Comparison of ENCODE assay signal across 8 mouse cellular contexts in genomic region chr9:120140652-120141051, GRCm38 (mm10). TPM values are rescaled to one million over a fixed set of nuclear protein-coding genes. Genes with fewer than 3 reads are reported as not detected.
DNase-seq lines count a peak whose midpoint lies in the region; ATAC-seq and TF ChIP-seq lines count a peak whose summit lies in the region.

No protein-coding gene starts in this region.

- H3K79me3 ChIP-seq in C2C12 (ENCODE audit: low read depth), result no peaks in the 10 kb centered on the region

- TF ChIP-seq POLR2A in liver, adult 2 months (IDR thresholded peaks at IDR 0.05; ENCODE audit: extremely low read depth, insufficient read depth, low read length), result no peak

- H3K4me2 ChIP-seq in heart, embryonic 12.5 days, result no peak overlapping the region
- H3K4me2 ChIP-seq in kidney, postnatal 0 days (ENCODE audit: low read length), result no peak overlapping the region
- no peak overlapping the region for H3K4me2 ChIP-seq in stomach, embryonic 15.5 days

- H3K79me2 ChIP-seq in C2C12 (ENCODE audit: control insufficient read depth, insufficient read depth), result no peaks in the 10 kb centered on the region
- H3K79me2 ChIP-seq in liver, adult 2 months (ENCODE audit: control insufficient read depth, insufficient read depth, low read length), result no peaks in the 10 kb centered on the region

- peak; percentile 48; the same call in 1 of the 2 replicates for ATAC-seq in heart, embryonic 12.5 days (ENCODE audit: insufficient number of reproducible peaks, low FRiP score)
- peak; percentile 73 for ATAC-seq in kidney, postnatal 0 days (replicated peaks; ENCODE audit: low FRiP score, low read depth)
- ATAC-seq in stomach, embryonic 15.5 days (ENCODE audit: insufficient read depth, low FRiP score, low read depth), result 0 out of 2 replicates have a peak, but pooled peaks have one; percentile 35

- H3K4me3 ChIP-seq in C2C12 (ENCODE audit: insufficient read depth, poor library complexity, severe bottlenecking), result no peak overlapping the region
- H3K4me3 ChIP-seq in embryonic facial prominence, embryonic 10.5 days, result no peak overlapping the region
- H3K4me3 ChIP-seq in heart, embryonic 12.5 days, result no peak overlapping the region
- H3K4me3 ChIP-seq in kidney, postnatal 0 days (replicated peaks; ENCODE audit: low read depth, low read length), result no peak overlapping the region
- no peak overlapping the region for H3K4me3 ChIP-seq in liver, adult 2 months (ENCODE audit: insufficient read depth, low read depth, low read length)
- no peak overlapping the region for H3K4me3 ChIP-seq in stomach, embryonic 15.5 days (replicated peaks)

- no peaks in the 10 kb centered on the region for H3K36me3 ChIP-seq in C2C12 (ENCODE audit: control insufficient read depth, insufficient read depth)
- H3K36me3 ChIP-seq in embryonic facial prominence, embryonic 10.5 days (replicated peaks), result no peaks in the 10 kb centered on the region
- H3K36me3 ChIP-seq in heart, embryonic 12.5 days, result no peaks in the 10 kb centered on the region
- H3K36me3 ChIP-seq in kidney, postnatal 0 days (ENCODE audit: insufficient read depth, low read length), result no peaks in the 10 kb centered on the region
- H3K36me3 ChIP-seq in liver, adult 2 months (ENCODE audit: control insufficient read depth, insufficient read depth, low read length), result no peaks in the 10 kb centered on the region
- H3K36me3 ChIP-seq in stomach, embryonic 15.5 days, result no peaks in the 10 kb centered on the region

- no peak overlapping the region for H3ac ChIP-seq in C2C12 (ENCODE audit: control insufficient read depth, insufficient read length, low read depth)

- peak overlapping the region; percentile 33; the same call in 1 of the 2 replicates for H3K9ac ChIP-seq in heart, embryonic 12.5 days
- H3K9ac ChIP-seq in kidney, postnatal 0 days (ENCODE audit: low read depth, low read length), result no peak overlapping the region
- H3K9ac ChIP-seq in liver, adult 2 months (ENCODE audit: low read depth, low read length), result no peak overlapping the region
- H3K9ac ChIP-seq in stomach, embryonic 15.5 days, result no peak overlapping the region

- WGBS in embryonic facial prominence, embryonic 10.5 days, result 19% methylated on average over 4 of the region's 4 CpGs
- 11% methylated on average over 4 of the region's 4 CpGs for WGBS in heart, embryonic 12.5 days
- WGBS in kidney, postnatal 0 days, result 10% methylated on average over 4 of the region's 4 CpGs
- 4% methylated on average over 4 of the region's 4 CpGs for WGBS in liver, adult 2 months
- WGBS in stomach, embryonic 15.5 days, result 7% methylated on average over 4 of the region's 4 CpGs

- H3K27me3 ChIP-seq in C2C12 (ENCODE audit: control insufficient read depth, insufficient read depth, insufficient read length), result peaks cover 29% of the 10 kb centered on the region
- H3K27me3 ChIP-seq in embryonic facial prominence, embryonic 10.5 days (replicated peaks; ENCODE audit: low read depth, poor library complexity, severe bottlenecking), result no peaks in the 10 kb centered on the region
- no peaks in the 10 kb centered on the region for H3K27me3 ChIP-seq in heart, embryonic 12.5 days (replicated peaks)
- no peaks in the 10 kb centered on the region for H3K27me3 ChIP-seq in kidney, postnatal 0 days (ENCODE audit: insufficient read depth, low read length)
- H3K27me3 ChIP-seq in liver, adult 2 months (ENCODE audit: control insufficient read depth, insufficient read depth, low read length), result no peaks in the 10 kb centered on the region
- H3K27me3 ChIP-seq in stomach, embryonic 15.5 days (replicated peaks), result no peaks in the 10 kb centered on the region

- H3K4me1 ChIP-seq in embryonic facial prominence, embryonic 10.5 days, result no peaks in the 10 kb centered on the region
- no peaks in the 10 kb centered on the region for H3K4me1 ChIP-seq in heart, embryonic 12.5 days (replicated peaks)
- no peaks in the 10 kb centered on the region for H3K4me1 ChIP-seq in kidney, postnatal 0 days (replicated peaks; ENCODE audit: insufficient read depth, low read length)
- H3K4me1 ChIP-seq in liver, adult 2 months (ENCODE audit: control insufficient read depth, insufficient read depth, low read length), result no peaks in the 10 kb centered on the region
- no peaks in the 10 kb centered on the region for H3K4me1 ChIP-seq in stomach, embryonic 15.5 days

- peak; percentile 73 for TF ChIP-seq CTCF in C2C12 (IDR thresholded peaks at IDR 0.05; ENCODE audit: control insufficient read depth, insufficient read depth, insufficient read length)
- peak; percentile 96 for TF ChIP-seq CTCF in kidney, postnatal 0 days (IDR thresholded peaks at IDR 0.05; ENCODE audit: low read depth)
- peak; percentile 68; the same call in 1 of the 2 replicates for TF ChIP-seq CTCF in liver, adult 2 months (IDR thresholded peaks at IDR 0.05; ENCODE audit: low read depth, low read length)

- H3K27ac ChIP-seq in embryonic facial prominence, embryonic 10.5 days (replicated peaks), result no peak overlapping the region
- H3K27ac ChIP-seq in heart, embryonic 12.5 days (ENCODE audit: poor library complexity, severe bottlenecking), result no peak overlapping the region
- H3K27ac ChIP-seq in kidney, postnatal 0 days, result no peak overlapping the region
- H3K27ac ChIP-seq in liver, adult 2 months (replicated peaks; ENCODE audit: insufficient read depth, low read depth, low read length), result no peak overlapping the region
- no peak overlapping the region for H3K27ac ChIP-seq in stomach, embryonic 15.5 days

- H3K9me3 ChIP-seq in embryonic facial prominence, embryonic 10.5 days, result no peaks in the 10 kb centered on the region
- H3K9me3 ChIP-seq in heart, embryonic 12.5 days (replicated peaks), result no peaks in the 10 kb centered on the region
- no peaks in the 10 kb centered on the region for H3K9me3 ChIP-seq in kidney, postnatal 0 days (replicated peaks; ENCODE audit: low read length)
- H3K9me3 ChIP-seq in stomach, embryonic 15.5 days, result no peaks in the 10 kb centered on the region

- peak; percentile 38 for DNase-seq in adrenal gland, adult 8-10 months
- DNase-seq in embryonic facial prominence, embryonic 10.5 days (ENCODE audit: low spot score), result peak; percentile 80
- peak; percentile 89 for DNase-seq in kidney, postnatal 0 days (ENCODE audit: low spot score)
- peak; percentile 36 for DNase-seq in liver, adult 2 months (ENCODE audit: extremely low read depth, low read depth, low spot score)
- peak; percentile 83 for DNase-seq in naive thymus-derived CD4-positive, alpha-beta T cell, adult 2 months (ENCODE audit: low read depth)

TF ChIP-seq in C2C12, 6 proteins besides CTCF, POLR2A, EP300 and RAD21:
- TF ChIP-seq MAX (IDR thresholded peaks at IDR 0.05), result no peak
- TF ChIP-seq FOSL1 (IDR thresholded peaks at IDR 0.05; ENCODE audit: insufficient read depth, low read length, poor library complexity, severe bottlenecking), result no peak
- TF ChIP-seq MYOG (IDR thresholded peaks at IDR 0.05; ENCODE audit: control insufficient read depth, extremely low read depth, insufficient read length), result no peak
- TF ChIP-seq MYOD1 (IDR thresholded peaks at IDR 0.05; ENCODE audit: control insufficient read depth, insufficient read length, low read depth), result no peak
- no peak for TF ChIP-seq USF1 (IDR thresholded peaks at IDR 0.05; ENCODE audit: low read depth)
- TF ChIP-seq CEBPB (IDR thresholded peaks at IDR 0.05; ENCODE audit: low read depth), result no peak

RNA-seq across cellular contexts. Expression of gene Mobp, which starts 8.9 kb away (rescaled TPM):
- polyA plus RNA-seq in C2C12 (2012; fragmentation: generic; extraction: Trizol), result not detected
- under 1 TPM; 0.23 to 0.59 (median 0.37) TPM for total RNA-seq in adrenal gland, adult 8-10 months (2022)
- 0.53 and 0.93 TPM in 2 replicates for polyA plus RNA-seq in embryonic facial prominence, embryonic 10.5 days (2016; fragmentation: Nextera tagmentation; extraction: Ambion mirVana)
- 0.12 TPM in 1 of 2 replicates, not detected in the other for polyA plus RNA-seq in heart, embryonic 12.5 days (2016; fragmentation: Nextera tagmentation; extraction: Ambion mirVana)
- polyA plus RNA-seq in kidney, postnatal 0 days (2015; fragmentation: Nextera tagmentation; extraction: Ambion mirVana), result 0.04 TPM in 1 of 2 replicates, not detected in the other
- total RNA-seq in liver, adult 2 months (2014; rRNA removed), result 0.13 TPM in 1 of 2 replicates, not detected in the other
- not detected in 2 replicates for polyA plus RNA-seq in liver, adult 2 months (2012; rRNA removed)
- polyA plus RNA-seq in stomach, embryonic 15.5 days (2015; fragmentation: Nextera tagmentation; extraction: Ambion mirVana), result 0.17 and 0.51 TPM in 2 replicates

RNA-seq across cellular contexts. Expression of gene Rpsa, which starts 13.2 kb away (rescaled TPM):
- polyA plus RNA-seq in C2C12 (2012; fragmentation: generic; extraction: Trizol), result 3,947 TPM
- 100 to 1,000 TPM; 670 to 850 (median 733) TPM for total RNA-seq in adrenal gland, adult 8-10 months (2022)
- polyA plus RNA-seq in embryonic facial prominence, embryonic 10.5 days (2016; fragmentation: Nextera tagmentation; extraction: Ambion mirVana), result 1,445 and 1,457 TPM in 2 replicates
- 764 and 771 TPM in 2 replicates for polyA plus RNA-seq in heart, embryonic 12.5 days (2016; fragmentation: Nextera tagmentation; extraction: Ambion mirVana)
- 1,210 and 1,323 TPM in 2 replicates for polyA plus RNA-seq in kidney, postnatal 0 days (2015; fragmentation: Nextera tagmentation; extraction: Ambion mirVana)
- total RNA-seq in liver, adult 2 months (2014; rRNA removed), result 646 and 710 TPM in 2 replicates
- polyA plus RNA-seq in liver, adult 2 months (2012; rRNA removed), result 896 and 1,141 TPM in 2 replicates
- 1,300 and 1,322 TPM in 2 replicates for polyA plus RNA-seq in stomach, embryonic 15.5 days (2015; fragmentation: Nextera tagmentation; extraction: Ambion mirVana)

RNA-seq across cellular contexts. Expression of gene Slc25a38, which starts 30.5 kb away (rescaled TPM):
- polyA plus RNA-seq in C2C12 (2012; fragmentation: generic; extraction: Trizol), result 17.1 TPM
- total RNA-seq in adrenal gland, adult 8-10 months (2022), result 10 to 100 TPM; 30.0 to 35.8 (median 30.9) TPM
- polyA plus RNA-seq in embryonic facial prominence, embryonic 10.5 days (2016; fragmentation: Nextera tagmentation; extraction: Ambion mirVana), result 43.4 and 46.3 TPM in 2 replicates
- 24.9 and 26.2 TPM in 2 replicates for polyA plus RNA-seq in heart, embryonic 12.5 days (2016; fragmentation: Nextera tagmentation; extraction: Ambion mirVana)
- polyA plus RNA-seq in kidney, postnatal 0 days (2015; fragmentation: Nextera tagmentation; extraction: Ambion mirVana), result 21.5 and 21.9 TPM in 2 replicates
- total RNA-seq in liver, adult 2 months (2014; rRNA removed), result 18.7 and 24.6 TPM in 2 replicates
- polyA plus RNA-seq in liver, adult 2 months (2012; rRNA removed), result 39.3 and 44.2 TPM in 2 replicates
- 32.3 and 37.6 TPM in 2 replicates for polyA plus RNA-seq in stomach, embryonic 15.5 days (2015; fragmentation: Nextera tagmentation; extraction: Ambion mirVana)

RNA-seq across cellular contexts. Expression of gene Ccr8, which starts 48.7 kb away (rescaled TPM):
- not detected for polyA plus RNA-seq in C2C12 (2012; fragmentation: generic; extraction: Trizol)
- not detected for total RNA-seq in adrenal gland, adult 8-10 months (2022)
- polyA plus RNA-seq in embryonic facial prominence, embryonic 10.5 days (2016; fragmentation: Nextera tagmentation; extraction: Ambion mirVana), result not detected in 2 replicates
- polyA plus RNA-seq in heart, embryonic 12.5 days (2016; fragmentation: Nextera tagmentation; extraction: Ambion mirVana), result not detected in 2 replicates
- not detected in 2 replicates for polyA plus RNA-seq in kidney, postnatal 0 days (2015; fragmentation: Nextera tagmentation; extraction: Ambion mirVana)
- not detected in 2 replicates for total RNA-seq in liver, adult 2 months (2014; rRNA removed)
- polyA plus RNA-seq in liver, adult 2 months (2012; rRNA removed), result 0.07 TPM in 1 of 2 replicates, not detected in the other
- polyA plus RNA-seq in stomach, embryonic 15.5 days (2015; fragmentation: Nextera tagmentation; extraction: Ambion mirVana), result 0.88 and 1.4 TPM in 2 replicates

Comparison
In these comparisons a context has a peak if more than half of its experiments do, and no peak if none do; other contexts are left out.
1. DNase-seq: peak in every context shown above with its lines; median percentile 89 in kidney, postnatal 0 days; 83 in naive thymus-derived CD4-positive, alpha-beta T cell, adult 2 months; 80 in embryonic facial prominence, embryonic 10.5 days; 38 in adrenal gland, adult 8-10 months; 36 in liver, adult 2 months.